Mouse (Mus musculus) ES-Bruce4 (cell line): ENCODE measurements around the gene Zfp423. TPM values are rescaled to one million over a fixed set of nuclear protein-coding genes. Genes with fewer than 3 reads are reported as not detected.

ENCODE experiments used
- H3K27ac ChIP-seq: 2 replicates; pipeline ENCODE4 v1.5.1; 2012; ENCODE audit warnings: low read length, inconsistent platforms; ENCODE audit not compliant: insufficient read depth
- H3K27me3 ChIP-seq: 2 replicates; pipeline ENCODE4 v1.6.1; 2012; ENCODE audit warnings: mild to moderate bottlenecking, low read length, inconsistent platforms; ENCODE audit not compliant: control insufficient read depth, poor library complexity, insufficient read depth, severe bottlenecking
- H3K36me3 ChIP-seq: 2 replicates; pipeline ENCODE4 v1.6.1; 2012; ENCODE audit warnings: inconsistent platforms, mild to moderate bottlenecking, low read length, moderate library complexity; ENCODE audit not compliant: control insufficient read depth, poor library complexity, insufficient read depth, severe bottlenecking
- H3K4me1 ChIP-seq: one replicate; pipeline ENCODE4 v1.8.1; 2011; ENCODE audit warnings: low read length; ENCODE audit not compliant: control insufficient read depth, insufficient read depth
- H3K4me3 ChIP-seq: 2 replicates; pipeline ENCODE4 v1.5.1; 2011; ENCODE audit warnings: low read depth, mild to moderate bottlenecking, low read length
- H3K9ac ChIP-seq: 2 replicates; pipeline ENCODE4 v1.6.1; 2012; ENCODE audit warnings: low read depth, mild to moderate bottlenecking, inconsistent platforms; ENCODE audit not compliant: poor library complexity, severe bottlenecking
- H3K9me3 ChIP-seq: replicated peaks from 2 replicates; pipeline ENCODE4 v1.6.1; 2012; ENCODE audit warnings: mild to moderate bottlenecking, low read length, inconsistent platforms; ENCODE audit not compliant: control insufficient read depth, poor library complexity, insufficient read depth, severe bottlenecking
- CTCF ChIP-seq: IDR thresholded peaks from one replicate; pipeline ENCODE4 v1.8.1; 2011; ENCODE audit warnings: low read depth, low read length
- EP300 ChIP-seq: IDR thresholded peaks from 2 replicates; pipeline ENCODE4 v1.6.1; 2011; ENCODE audit warnings: low read depth, low read length; ENCODE audit not compliant: insufficient read depth
- POLR2A ChIP-seq: IDR thresholded peaks from one replicate; pipeline ENCODE4 v1.8.1; 2011; ENCODE audit warnings: low read length; ENCODE audit not compliant: insufficient read depth
- polyA plus RNA-seq: library from polyadenylated mRNA; stranded (reverse); fragments of >200 nt; gene quantifications from 2 replicates; pipeline ENCODE4 v1.2.4, GENCODE M21; 2011; ENCODE audit warnings: low read depth; ENCODE audit not compliant: missing spikeins, insufficient read depth, insufficient read length

Zfp423 gene
- polyA plus RNA-seq, 1 experiment = 14.4 TPM

- Histone ChIP-seq H3K27ac (no peak overlapping the region), H3K9me3 (no peaks in the 10 kb centered on the region), H3K4me3 (no peak overlapping the region), H3K9ac (no peak overlapping the region), H3K27me3 (no peaks in the 10 kb centered on the region), H3K36me3 (no peaks in the 10 kb centered on the region), H3K4me1 (no peaks in the 10 kb centered on the region)
- TF ChIP-seq CTCF (no peak), EP300 (no peak), POLR2A (no peak)
These were observed 287.2 kb downstream of the Zfp423 start for GRCm38 (mm10) chr8:87672214-87672613.

DNA sequence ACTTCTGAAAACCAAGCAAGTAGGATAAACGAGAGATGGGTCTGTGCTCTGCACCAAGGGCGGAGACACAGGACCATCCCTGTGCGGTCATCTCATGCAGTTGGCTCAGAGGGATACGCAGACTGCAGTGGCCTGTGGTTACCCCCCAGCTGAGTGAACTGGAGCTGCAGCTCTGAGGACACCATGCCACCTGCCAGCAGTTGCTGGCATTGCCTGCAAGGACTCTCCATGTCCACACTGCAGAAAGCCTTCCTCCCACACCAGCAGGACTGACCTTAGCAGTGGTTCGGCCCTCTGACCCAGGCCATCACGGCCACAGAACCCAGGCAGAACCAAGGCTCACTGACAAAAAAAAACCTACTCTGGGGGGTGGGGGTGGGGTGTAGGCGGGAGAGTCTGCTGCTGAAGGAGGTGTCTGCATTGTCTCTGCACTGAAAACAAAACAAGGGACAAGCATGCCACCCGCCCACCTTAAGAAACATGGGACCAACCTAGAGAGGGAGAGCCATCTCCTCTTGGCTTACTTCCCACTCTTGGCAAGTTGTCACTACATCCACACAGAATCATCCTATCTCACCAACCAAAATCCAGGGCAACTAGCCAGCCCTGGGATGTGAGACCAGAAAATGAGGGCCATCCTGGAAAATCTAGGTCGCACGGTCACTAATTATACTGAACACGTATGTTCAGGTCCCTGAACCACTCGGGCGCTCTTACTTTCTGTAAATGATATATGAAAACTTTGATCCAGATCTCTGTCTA lies 288.0 kb downstream of the Zfp423 start:
- TF ChIP-seq CTCF (no peak), POLR2A (no peak), EP300 (no peak)
- Histone ChIP-seq H3K9me3 (no peaks in the 10 kb centered on the region), H3K9ac (no peak overlapping the region), H3K36me3 (no peaks in the 10 kb centered on the region), H3K4me3 (no peak overlapping the region), H3K4me1 (no peaks in the 10 kb centered on the region), H3K27me3 (no peaks in the 10 kb centered on the region), H3K27ac (no peak overlapping the region)

DNA sequence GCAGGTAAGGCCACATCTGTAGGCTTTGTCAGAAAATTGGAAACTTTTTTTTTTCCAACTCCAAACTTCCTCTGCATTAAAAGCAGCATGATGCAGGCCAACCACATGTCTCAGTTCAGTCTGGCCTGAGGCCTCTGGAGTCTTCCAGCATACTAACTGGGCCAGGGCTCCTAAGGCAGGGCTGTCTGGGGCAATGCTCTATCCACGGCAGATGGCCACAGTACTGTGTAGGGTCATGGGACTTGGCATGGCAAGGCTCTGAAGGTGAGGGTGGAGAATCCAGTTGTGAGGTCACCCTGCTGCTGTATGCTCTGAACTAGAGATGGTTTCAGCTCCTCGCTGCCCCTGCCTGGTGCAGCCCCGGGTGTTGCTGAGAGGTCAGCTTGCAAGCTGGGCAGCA lies 289.2 kb downstream of the Zfp423 start:
- TF ChIP-seq CTCF = no peak
- no peak for TF ChIP-seq POLR2A
- TF ChIP-seq EP300 = no peak
- Histone ChIP-seq H3K27ac (no peak overlapping the region), H3K9me3 (no peaks in the 10 kb centered on the region), H3K9ac (no peak overlapping the region), H3K4me3 (no peak overlapping the region), H3K27me3 (no peaks in the 10 kb centered on the region), H3K36me3 (no peaks in the 10 kb centered on the region), H3K4me1 (no peaks in the 10 kb centered on the region)

DNA sequence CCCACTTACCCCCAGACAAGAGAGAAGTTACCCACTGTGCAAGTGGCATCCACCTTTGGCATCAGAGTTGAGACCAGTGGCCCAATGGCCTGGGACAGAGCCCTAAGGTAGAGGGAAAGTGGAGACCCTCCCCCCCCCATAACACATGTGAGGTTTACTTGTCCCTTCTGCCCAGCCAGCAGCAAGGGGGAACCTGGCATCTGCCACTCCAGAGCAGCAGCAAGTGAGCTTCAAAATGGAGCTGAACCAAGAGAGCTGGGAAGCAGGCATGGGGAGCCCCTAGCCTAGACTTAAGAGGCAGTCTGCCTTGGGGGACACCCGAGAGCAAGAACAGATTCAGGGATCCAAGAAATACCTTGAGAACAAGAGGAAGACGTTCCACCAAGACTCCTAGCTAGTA lies 290.7 kb downstream of the Zfp423 start:
- H3K4me1 ChIP-seq = no peaks in the 10 kb centered on the region
- no peak for TF ChIP-seq POLR2A
- no peak for TF ChIP-seq EP300
- no peak for TF ChIP-seq CTCF
- H3K9ac ChIP-seq = no peak overlapping the region
- H3K27me3 ChIP-seq = no peaks in the 10 kb centered on the region
- H3K4me3 ChIP-seq = no peak overlapping the region
- H3K27ac ChIP-seq = no peak overlapping the region
- no peaks in the 10 kb centered on the region for H3K36me3 ChIP-seq
- no peaks in the 10 kb centered on the region for H3K9me3 ChIP-seq

DNA sequence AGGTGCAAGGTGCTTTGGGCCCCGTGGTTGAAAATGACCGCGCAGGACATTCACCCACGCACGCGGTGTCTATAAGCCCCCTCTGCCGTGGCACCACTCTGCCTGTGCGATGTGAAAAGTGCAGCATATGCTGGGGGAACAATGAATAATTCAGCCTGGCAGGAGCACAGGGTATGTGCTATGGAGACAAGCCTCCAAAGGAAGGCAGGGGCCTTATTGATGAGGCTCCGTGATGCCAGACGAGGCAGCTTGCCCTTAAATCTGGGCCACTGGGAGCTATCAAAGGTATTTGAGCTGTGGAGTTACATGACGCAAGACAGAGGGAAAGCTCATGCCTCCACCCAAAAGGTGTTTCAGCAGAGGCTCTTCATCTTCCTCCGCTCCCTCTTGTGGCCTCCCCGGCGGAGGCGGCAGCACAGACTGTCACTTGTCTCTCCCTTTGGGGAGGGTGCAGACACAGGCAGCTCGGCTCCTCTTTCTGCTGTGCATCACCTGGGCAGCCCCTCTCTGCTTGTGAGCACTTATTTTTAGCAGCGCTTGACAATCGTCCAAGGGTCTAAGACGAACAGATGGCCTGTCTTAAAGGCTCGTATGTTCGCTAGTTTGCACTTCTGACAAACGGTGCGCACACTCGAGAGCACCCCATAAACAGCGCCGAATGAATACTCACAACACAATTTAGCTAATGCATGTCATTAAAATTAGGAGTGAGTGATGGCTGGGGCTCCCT lies 291.3 kb downstream of the Zfp423 start:
- H3K27ac ChIP-seq = no peak overlapping the region
- H3K9ac ChIP-seq = no peak overlapping the region
- H3K4me3 ChIP-seq = no peak overlapping the region
- H3K27me3 ChIP-seq = no peaks in the 10 kb centered on the region
- no peak for TF ChIP-seq POLR2A
- TF ChIP-seq EP300 = no peak
- no peak for TF ChIP-seq CTCF
- no peaks in the 10 kb centered on the region for H3K9me3 ChIP-seq
- no peaks in the 10 kb centered on the region for H3K4me1 ChIP-seq
- H3K36me3 ChIP-seq = no peaks in the 10 kb centered on the region

DNA sequence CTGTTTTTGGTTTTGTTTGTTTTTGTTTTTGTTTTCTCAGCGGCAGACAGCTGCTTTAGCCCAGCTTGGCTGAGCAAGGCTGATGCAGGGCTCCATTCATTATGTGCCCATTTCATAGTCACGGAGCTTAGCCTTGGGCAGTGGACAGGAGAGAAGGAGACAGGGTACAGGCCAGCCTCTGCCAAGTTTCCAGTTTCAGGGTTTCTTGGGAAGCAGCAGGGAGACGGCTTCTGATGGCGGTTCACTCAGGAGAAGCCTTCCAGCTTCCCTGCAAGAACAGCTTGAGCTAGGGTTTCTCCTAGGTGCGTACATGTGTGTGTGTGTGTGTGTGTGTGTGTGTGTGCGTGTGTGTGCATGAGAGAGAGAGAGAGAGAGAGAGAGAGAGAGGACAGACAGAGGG lies 292.1 kb downstream of the Zfp423 start:
- Histone ChIP-seq H3K9ac (no peak overlapping the region), H3K4me3 (no peak overlapping the region), H3K9me3 (no peaks in the 10 kb centered on the region), H3K27ac (no peak overlapping the region), H3K36me3 (no peaks in the 10 kb centered on the region), H3K4me1 (no peaks in the 10 kb centered on the region), H3K27me3 (no peaks in the 10 kb centered on the region)
- TF ChIP-seq EP300 (no peak), POLR2A (no peak), CTCF (no peak)
